Mouse (Mus musculus) liver, adult 2 months (tissue): Measurements from ENCODE around the gene Tpt1. TPM values are rescaled to one million over a fixed set of nuclear protein-coding genes. Genes with fewer than 3 reads are reported as not detected.
"Not testable (repeated sequence)": the region's sequence is repeated elsewhere in the genome, so short reads cannot be mapped to it uniquely, and the experiment has no call there.

Source experiments
- DNase-seq: peaks from one replicate; pipeline ENCODE4 v3.0.0-alpha.2; 2011; ENCODE audit warnings: low read depth, low spot score; ENCODE audit errors: extremely low read depth
- H3K27ac ChIP-seq: fragments of 200-500 bp; replicated peaks from 2 replicates; pipeline ENCODE4 v1.5.1; 2012; ENCODE audit warnings: low read depth, mild to moderate bottlenecking, control low read depth, inconsistent platforms, low read length; ENCODE audit not compliant: insufficient read depth
- H3K27me3 ChIP-seq: fragments of 200-500 bp; 2 replicates; pipeline ENCODE4 v1.6.1; 2012; ENCODE audit warnings: mild to moderate bottlenecking, moderate library complexity, low read length, inconsistent platforms; ENCODE audit not compliant: control insufficient read depth, insufficient read depth
- H3K36me3 ChIP-seq: fragments of 200-500 bp; 2 replicates; pipeline ENCODE4 v1.6.1; 2012; ENCODE audit warnings: low read length, inconsistent platforms; ENCODE audit not compliant: control insufficient read depth, insufficient read depth
- H3K4me1 ChIP-seq: fragments of 200-500 bp; 2 replicates; pipeline ENCODE4 v1.6.1; 2011; ENCODE audit warnings: low read length; ENCODE audit not compliant: control insufficient read depth, insufficient read depth
- H3K4me3 ChIP-seq: fragments of 200-500 bp; 2 replicates; pipeline ENCODE4 v1.5.1; 2011; ENCODE audit warnings: low read depth, mild to moderate bottlenecking, control low read depth, low read length, moderate library complexity; ENCODE audit not compliant: insufficient read depth
- H3K79me2 ChIP-seq: fragments of 200-500 bp; 2 replicates; pipeline ENCODE4 v1.6.1; 2012; ENCODE audit warnings: inconsistent platforms, mild to moderate bottlenecking, low read length, moderate library complexity; ENCODE audit not compliant: control insufficient read depth, insufficient read depth
- H3K9ac ChIP-seq: fragments of 200-500 bp; 2 replicates; pipeline ENCODE4 v1.6.1; 2012; ENCODE audit warnings: low read depth, mild to moderate bottlenecking, control low read depth, inconsistent platforms, low read length
- CTCF ChIP-seq: fragments of 200-500 bp; IDR thresholded peaks from 2 replicates; pipeline ENCODE4 v1.5.1; 2011; ENCODE audit warnings: low read depth, low read length, control low read depth
- POLR2A ChIP-seq: fragments of 200-500 bp; IDR thresholded peaks from 2 replicates; pipeline ENCODE4 v1.6.1; 2011; ENCODE audit warnings: low read length, control low read depth; ENCODE audit not compliant: insufficient read depth; ENCODE audit errors: extremely low read depth
- WGBS: fragments of 180-500 bp; shearing (Covaris S2); methylation state at CpG from one replicate; pipeline ENCODE4 v1.1.7; 2018; 5-methylcytosine and 5-hydroxymethylcytosine counted together
- polyA plus RNA-seq: library from polyadenylated mRNA; depleted of rRNA; stranded (reverse); fragments of >200 nt; gene quantifications from 2 replicates; pipeline ENCODE4 v1.2.3, GENCODE M21; 2012
- total RNA-seq: library from RNA; depleted of rRNA; stranded (reverse); fragments of >200 nt; gene quantifications from 2 replicates; pipeline ENCODE4 v1.2.3, GENCODE M21; 2014

Tpt1 gene
- total and polyA plus RNA-seq, 2 experiments, result 1,392 to 1,429 TPM

DNA sequence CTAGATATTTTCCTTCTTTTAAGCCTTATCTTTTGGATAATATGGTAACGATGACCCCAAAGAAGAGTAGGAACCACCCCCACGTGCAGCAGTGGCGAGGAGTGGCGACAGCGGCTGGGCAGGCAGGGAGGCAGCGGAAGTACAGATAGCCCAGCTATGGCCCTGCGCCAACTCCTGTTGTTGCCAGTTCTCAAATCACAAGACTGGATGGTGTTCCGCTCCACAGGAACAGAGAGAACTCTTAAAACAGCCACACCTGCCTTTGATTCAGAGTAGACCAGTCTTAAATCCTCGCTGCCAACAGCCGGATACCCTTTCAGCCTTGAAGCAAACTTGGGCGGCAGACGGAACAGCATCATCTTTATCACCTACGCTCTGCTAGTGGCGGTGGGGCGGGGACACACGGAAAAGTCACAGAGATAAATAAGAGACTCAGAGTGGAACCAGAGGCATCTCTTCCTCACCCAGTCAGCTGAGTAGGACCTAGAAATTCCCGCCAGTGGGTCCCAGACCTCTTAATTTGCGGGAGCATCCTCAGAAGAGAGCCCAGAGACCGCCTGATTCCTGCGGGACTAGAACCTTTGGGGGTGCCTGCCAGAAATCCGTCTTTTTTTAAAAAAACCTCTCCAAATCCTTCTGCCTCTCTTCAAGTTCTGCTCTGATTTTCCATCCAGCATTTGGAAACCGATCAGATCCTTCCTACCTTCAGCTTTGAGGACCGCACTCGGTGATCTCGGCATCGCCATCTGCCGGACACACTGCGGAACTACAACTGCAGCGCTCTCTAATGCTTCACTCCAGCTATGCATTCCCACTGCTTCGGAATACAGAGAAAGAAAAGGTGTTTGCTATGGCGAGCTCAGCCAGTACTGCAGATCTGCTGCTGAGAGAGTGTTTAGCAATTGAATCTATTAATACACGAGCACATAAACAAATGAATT is 15.8 kb upstream of the Tpt1 start:
- Histone ChIP-seq H3K27me3 (no peaks in the 10 kb centered on the region), H3K27ac (peak overlapping the region; percentile 81), H3K4me1 (peaks cover 24% of the 10 kb centered on the region), H3K79me2 (no peaks in the 10 kb centered on the region), H3K4me3 (peak overlapping the region; percentile 17), H3K9ac (peak overlapping the region; percentile 60), H3K36me3 (no peaks in the 10 kb centered on the region)
- TF ChIP-seq POLR2A (no peak), CTCF (peak; percentile 98)
- 6% methylated on average over 32 of the region's 32 CpGs for WGBS
- peak; percentile 77 for DNase-seq

- H3K79me2 ChIP-seq, H3K27me3 ChIP-seq, H3K27ac ChIP-seq, DNase-seq, H3K9ac ChIP-seq, H3K36me3 ChIP-seq, H3K4me3 ChIP-seq: not testable (repeated sequence)
- H3K4me1 ChIP-seq, result peaks cover 24% of the 10 kb centered on the region
- WGBS, result 64% methylated on average over 14 of the region's 14 CpGs
Measured at GRCm38 (mm10) chr14:75829817-75830216, 15.1 kb upstream of the Tpt1 start.

DNA sequence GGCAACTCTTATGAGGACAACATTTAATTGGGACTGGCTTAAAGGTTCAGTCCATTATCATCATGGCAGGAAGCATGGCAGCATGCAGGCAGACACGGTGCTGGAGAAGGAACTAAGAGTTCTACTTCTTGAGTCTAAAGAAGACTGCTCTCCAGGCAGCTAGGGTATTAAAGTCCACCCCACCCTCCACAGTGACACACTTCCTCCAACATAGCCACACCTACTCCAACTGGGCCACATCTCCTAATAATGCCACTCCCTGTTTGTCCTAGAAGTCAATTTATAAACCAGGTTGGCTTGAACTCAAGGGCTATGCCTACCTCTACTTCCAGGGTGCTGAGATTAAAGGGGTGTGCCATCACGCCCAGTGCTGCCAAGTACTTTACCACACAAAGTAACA is 12.9 kb upstream of the Tpt1 start:
- WGBS, result 76% methylated on average over 2 of the region's 2 CpGs
- no peaks in the 10 kb centered on the region for H3K27me3 ChIP-seq
- TF ChIP-seq POLR2A, result no peak
- TF ChIP-seq CTCF, result no peak
- no peaks in the 10 kb centered on the region for H3K79me2 ChIP-seq
- DNase-seq, result no peak
- peaks cover 29% of the 10 kb centered on the region for H3K4me1 ChIP-seq
- H3K27ac ChIP-seq, result no peak overlapping the region
- H3K36me3 ChIP-seq, result no peaks in the 10 kb centered on the region
- H3K4me3 ChIP-seq, result no peak overlapping the region
- no peak overlapping the region for H3K9ac ChIP-seq

- Histone ChIP-seq H3K4me1 (peaks cover 24% of the 10 kb centered on the region), H3K9ac (no peak overlapping the region), H3K36me3 (no peaks in the 10 kb centered on the region), H3K27ac (peak overlapping the region; percentile 89), H3K27me3 (no peaks in the 10 kb centered on the region), H3K4me3 (no peak overlapping the region), H3K79me2 (no peaks in the 10 kb centered on the region)
- DNase-seq, result no peak
- 38% methylated on average over 4 of the region's 4 CpGs for WGBS
- no peak for TF ChIP-seq POLR2A
- TF ChIP-seq CTCF, result no peak
Measured at GRCm38 (mm10) chr14:75832982-75833381, 11.9 kb upstream of the Tpt1 start.

DNA sequence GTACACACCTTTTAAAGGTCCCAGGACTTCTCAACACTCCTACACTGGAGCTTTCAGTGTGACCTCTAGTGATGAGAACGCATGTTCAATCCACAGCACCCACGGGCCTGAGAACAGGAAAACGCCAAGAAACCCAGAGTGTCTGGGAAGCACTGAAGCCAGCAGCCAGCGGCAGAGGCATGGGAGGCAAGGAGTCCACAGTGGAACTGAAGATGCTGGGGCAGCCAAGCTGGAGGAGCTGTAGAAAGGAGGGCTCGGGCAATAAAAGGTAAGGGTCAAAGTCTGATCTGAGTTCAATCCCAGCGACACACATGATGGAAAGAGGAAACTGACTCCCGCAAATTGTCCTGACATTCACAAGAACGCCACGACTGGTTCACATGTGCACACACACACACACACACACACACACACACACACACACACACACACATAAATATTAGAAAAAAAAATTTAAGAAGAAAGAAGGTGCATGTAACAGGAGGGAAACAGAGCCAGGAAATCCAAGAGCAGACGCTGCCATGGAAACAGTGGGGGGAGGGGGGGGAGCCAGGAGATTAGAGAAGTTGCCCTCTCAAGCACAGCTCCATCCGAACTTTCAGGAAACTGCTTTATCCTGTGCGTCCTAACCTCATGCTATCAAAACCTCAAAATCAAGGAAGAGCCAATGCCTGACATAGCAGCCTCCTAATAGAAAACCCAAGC is 11.2 kb upstream of the Tpt1 start:
- no peak for TF ChIP-seq CTCF
- no peak for TF ChIP-seq POLR2A
- Histone ChIP-seq H3K36me3 (no peaks in the 10 kb centered on the region), H3K4me1 (peaks cover 17% of the 10 kb centered on the region), H3K79me2 (no peaks in the 10 kb centered on the region), H3K27me3 (no peaks in the 10 kb centered on the region), H3K27ac (peak overlapping the region; percentile 89), H3K4me3 (peak overlapping the region; percentile 18), H3K9ac (peak overlapping the region; percentile 40)
- 5% methylated on average over 12 of the region's 12 CpGs for WGBS
- peak; percentile 60 for DNase-seq

- H3K4me3 ChIP-seq, result peak overlapping the region; percentile 54
- H3K4me1 ChIP-seq, result peaks cover 14% of the 10 kb centered on the region
- TF ChIP-seq CTCF (no peak), POLR2A (peak; percentile 61; the same call in 1 of the 2 replicates)
- H3K79me2 ChIP-seq, result no peaks in the 10 kb centered on the region
- peak overlapping the region; percentile 77 for H3K9ac ChIP-seq
- H3K27me3 ChIP-seq, result no peaks in the 10 kb centered on the region
- DNase-seq, result peak; percentile 98
- H3K36me3 ChIP-seq, result no peaks in the 10 kb centered on the region
- peak overlapping the region; percentile 93 for H3K27ac ChIP-seq
- WGBS, result 1% methylated on average over 10 of the region's 10 CpGs
Measured at GRCm38 (mm10) chr14:75834251-75834738, 10.6 kb upstream of the Tpt1 start.
